Mouse (Mus musculus) liver, adult 2 months (tissue): Measurements from ENCODE around the gene Pih1d1. TPM values are rescaled to one million over a fixed set of nuclear protein-coding genes. Genes with fewer than 3 reads are reported as not detected.

Experiments
- DNase-seq: peaks from one replicate; pipeline ENCODE4 v3.0.0-alpha.2; 2011; ENCODE audit warnings: low read depth, low spot score; ENCODE audit errors: extremely low read depth
- H3K27ac ChIP-seq: fragments of 200-500 bp; replicated peaks from 2 replicates; pipeline ENCODE4 v1.5.1; 2012; ENCODE audit warnings: low read depth, mild to moderate bottlenecking, control low read depth, inconsistent platforms, low read length; ENCODE audit not compliant: insufficient read depth
- H3K27me3 ChIP-seq: fragments of 200-500 bp; 2 replicates; pipeline ENCODE4 v1.6.1; 2012; ENCODE audit warnings: mild to moderate bottlenecking, moderate library complexity, low read length, inconsistent platforms; ENCODE audit not compliant: control insufficient read depth, insufficient read depth
- H3K36me3 ChIP-seq: fragments of 200-500 bp; 2 replicates; pipeline ENCODE4 v1.6.1; 2012; ENCODE audit warnings: low read length, inconsistent platforms; ENCODE audit not compliant: control insufficient read depth, insufficient read depth
- H3K4me1 ChIP-seq: fragments of 200-500 bp; 2 replicates; pipeline ENCODE4 v1.6.1; 2011; ENCODE audit warnings: low read length; ENCODE audit not compliant: control insufficient read depth, insufficient read depth
- H3K4me3 ChIP-seq: fragments of 200-500 bp; 2 replicates; pipeline ENCODE4 v1.5.1; 2011; ENCODE audit warnings: low read depth, mild to moderate bottlenecking, control low read depth, low read length, moderate library complexity; ENCODE audit not compliant: insufficient read depth
- H3K79me2 ChIP-seq: fragments of 200-500 bp; 2 replicates; pipeline ENCODE4 v1.6.1; 2012; ENCODE audit warnings: inconsistent platforms, mild to moderate bottlenecking, low read length, moderate library complexity; ENCODE audit not compliant: control insufficient read depth, insufficient read depth
- H3K9ac ChIP-seq: fragments of 200-500 bp; 2 replicates; pipeline ENCODE4 v1.6.1; 2012; ENCODE audit warnings: low read depth, mild to moderate bottlenecking, control low read depth, inconsistent platforms, low read length
- CTCF ChIP-seq: fragments of 200-500 bp; IDR thresholded peaks from 2 replicates; pipeline ENCODE4 v1.5.1; 2011; ENCODE audit warnings: low read depth, low read length, control low read depth
- POLR2A ChIP-seq: fragments of 200-500 bp; IDR thresholded peaks from 2 replicates; pipeline ENCODE4 v1.6.1; 2011; ENCODE audit warnings: low read length, control low read depth; ENCODE audit not compliant: insufficient read depth; ENCODE audit errors: extremely low read depth
- WGBS: fragments of 180-500 bp; shearing (Covaris S2); methylation state at CpG from one replicate; pipeline ENCODE4 v1.1.7; 2018; 5-methylcytosine and 5-hydroxymethylcytosine counted together
- polyA plus RNA-seq: library from polyadenylated mRNA; depleted of rRNA; stranded (reverse); fragments of >200 nt; gene quantifications from 2 replicates; pipeline ENCODE4 v1.2.3, GENCODE M21; 2012
- total RNA-seq: library from RNA; depleted of rRNA; stranded (reverse); fragments of >200 nt; gene quantifications from 2 replicates; pipeline ENCODE4 v1.2.3, GENCODE M21; 2014

Pih1d1 gene
- total and polyA plus RNA-seq, 2 experiments: 48.0 to 62.1 TPM

GRCm38 (mm10) chr7:45176356-45176755, 22.3 kb downstream of the Pih1d1 start:
- Histone ChIP-seq H3K36me3 (no peaks in the 10 kb centered on the region), H3K27ac (no peak overlapping the region), H3K27me3 (peaks cover 33% of the 10 kb centered on the region), H3K79me2 (no peaks in the 10 kb centered on the region), H3K9ac (no peak overlapping the region), H3K4me1 (no peaks in the 10 kb centered on the region), H3K4me3 (no peak overlapping the region)
- DNase-seq: no peak
- TF ChIP-seq POLR2A: no peak
- no peak for TF ChIP-seq CTCF
- WGBS: 5% methylated on average over 30 of the region's 31 CpGs

- TF ChIP-seq POLR2A (no peak), CTCF (no peak)
- WGBS: 27% methylated on average over 7 of the region's 7 CpGs
- no peak for DNase-seq
- peaks cover 41% of the 10 kb centered on the region for H3K27me3 ChIP-seq
- no peaks in the 10 kb centered on the region for H3K36me3 ChIP-seq
- H3K4me3 ChIP-seq: no peak overlapping the region
- H3K4me1 ChIP-seq: peaks cover 5% of the 10 kb centered on the region; the same call in 1 of the 2 replicates
- H3K27ac ChIP-seq: no peak overlapping the region
- H3K79me2 ChIP-seq: no peaks in the 10 kb centered on the region
- H3K9ac ChIP-seq: no peak overlapping the region
Observed at GRCm38 (mm10) chr7:45178550-45178949, 24.4 kb downstream of the Pih1d1 start.

GRCm38 (mm10) chr7:45179469-45179868, 25.4 kb downstream of the Pih1d1 start, which contains the start of gene Gfy:
TSS of gene Gfy (minus strand) at chr7:45179569.
- no peaks in the 10 kb centered on the region for H3K79me2 ChIP-seq
- no peaks in the 10 kb centered on the region for H3K36me3 ChIP-seq
- H3K27ac ChIP-seq: no peak within 1 kb of the TSS
- peaks cover 5% of the 10 kb centered on the region; the same call in 1 of the 2 replicates for H3K4me1 ChIP-seq
- no peak within 1 kb of the TSS for H3K4me3 ChIP-seq
- WGBS: 29% methylated on average over 7 of the region's 7 CpGs
- H3K9ac ChIP-seq: no peak within 1 kb of the TSS
- H3K27me3 ChIP-seq: peaks cover 44% of the 10 kb centered on the region
- DNase-seq: no peak
- TF ChIP-seq POLR2A (no peak), CTCF (no peak)

GRCm38 (mm10) chr7:45180896-45181477, 26.9 kb downstream of the Pih1d1 start, which contains the start of gene Pth2:
TSS of gene Pth2 (plus strand) at chr7:45180995.
- H3K27ac ChIP-seq: no peak within 1 kb of the TSS
- H3K4me1 ChIP-seq: peaks cover 5% of the 10 kb centered on the region; the same call in 1 of the 2 replicates
- H3K4me3 ChIP-seq: no peak within 1 kb of the TSS
- DNase-seq: no peak
- H3K36me3 ChIP-seq: no peaks in the 10 kb centered on the region
- TF ChIP-seq CTCF (no peak), POLR2A (no peak)
- WGBS: 34% methylated on average over 20 of the region's 20 CpGs
- H3K9ac ChIP-seq: no peak within 1 kb of the TSS
- no peaks in the 10 kb centered on the region for H3K79me2 ChIP-seq
- H3K27me3 ChIP-seq: peaks cover 37% of the 10 kb centered on the region

- H3K27me3 ChIP-seq: peaks cover 31% of the 10 kb centered on the region
- no peaks in the 10 kb centered on the region for H3K36me3 ChIP-seq
- WGBS: 7% methylated on average over 35 of the region's 35 CpGs
- H3K4me3 ChIP-seq: no peak overlapping the region
- no peak overlapping the region for H3K9ac ChIP-seq
- no peaks in the 10 kb centered on the region for H3K79me2 ChIP-seq
- DNase-seq: no peak
- TF ChIP-seq POLR2A: no peak
- no peak for TF ChIP-seq CTCF
- H3K4me1 ChIP-seq: peaks cover 5% of the 10 kb centered on the region; the same call in 1 of the 2 replicates
- no peak overlapping the region for H3K27ac ChIP-seq
Observed at GRCm38 (mm10) chr7:45181540-45181939, 27.4 kb downstream of the Pih1d1 start.

DNA sequence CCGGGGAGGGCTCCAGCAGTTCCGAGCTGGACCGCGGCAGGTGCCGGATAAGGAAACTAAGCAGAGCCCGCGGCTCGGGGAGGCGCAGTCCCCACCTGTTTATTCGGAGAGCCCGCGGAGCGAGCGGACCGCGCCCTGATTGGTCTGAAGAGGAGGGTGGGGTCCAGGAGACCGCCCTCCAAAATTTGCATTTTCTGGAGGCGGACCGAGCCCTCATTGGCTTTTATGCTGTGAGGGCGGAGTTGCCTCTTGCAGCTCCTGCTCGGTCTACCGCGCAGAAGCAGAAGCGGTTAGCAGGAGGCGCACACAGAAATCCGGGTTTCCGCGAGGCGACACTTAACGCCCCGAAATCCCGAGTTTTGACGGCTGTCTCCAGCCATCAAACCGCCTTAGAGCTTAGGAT, 28.1 kb downstream of the Pih1d1 start:
- Histone ChIP-seq H3K27me3 (peaks cover 27% of the 10 kb centered on the region), H3K79me2 (no peaks in the 10 kb centered on the region), H3K36me3 (no peaks in the 10 kb centered on the region), H3K4me3 (peak overlapping the region; percentile 26; the same call in 1 of the 2 replicates), H3K4me1 (peaks cover 5% of the 10 kb centered on the region; the same call in 1 of the 2 replicates), H3K27ac (no peak overlapping the region), H3K9ac (no peak overlapping the region; the same call in 1 of the 2 replicates)
- under 1% methylated on average over 34 of the region's 34 CpGs for WGBS
- no peak for TF ChIP-seq CTCF
- TF ChIP-seq POLR2A: no peak
- peak; percentile 79 for DNase-seq
